Mouse (Mus musculus): ENCODE measurements around the gene Arid1b. TPM values are rescaled to one million over a fixed set of nuclear protein-coding genes. Genes with fewer than 3 reads are reported as not detected.

The Arid1b gene
- polyA plus RNA-seq, 2 experiments from 2014 or later, result 12.5 to 16.0 TPM

- peak; percentile 14 for ATAC-seq
Measured at GRCm38 (mm10) chr17:4996121-4996813, 2.1 kb downstream of the Arid1b start.

- ATAC-seq, result no peak
Measured at GRCm38 (mm10) chr17:4996814-4997549, 2.9 kb downstream of the Arid1b start.

- ATAC-seq, result no peak
Measured at GRCm38 (mm10) chr17:4997968-4998367, 3.8 kb downstream of the Arid1b start.

- ATAC-seq, result no peak
Measured at GRCm38 (mm10) chr17:4999256-4999655, 5.1 kb downstream of the Arid1b start.

- ATAC-seq, result no peak
Measured at GRCm38 (mm10) chr17:5000001-5000400, 5.9 kb downstream of the Arid1b start.

GRCm38 (mm10) chr17:5000871-5001270 is 6.7 kb downstream of the Arid1b start:
- no peak for ATAC-seq

- no peak for ATAC-seq
Measured at GRCm38 (mm10) chr17:5001531-5002131, 7.5 kb downstream of the Arid1b start.

- ATAC-seq, result no peak
Measured at GRCm38 (mm10) chr17:5002937-5003508, 8.9 kb downstream of the Arid1b start.

- no peak for ATAC-seq
Measured at GRCm38 (mm10) chr17:5004266-5004665, 10.1 kb downstream of the Arid1b start.

- ATAC-seq, result no peak
Measured at GRCm38 (mm10) chr17:5004706-5005105, 10.6 kb downstream of the Arid1b start.

GRCm38 (mm10) chr17:5005285-5005684 is 11.2 kb downstream of the Arid1b start:
- no peak for ATAC-seq

- peak; percentile 93 for ATAC-seq
Measured at GRCm38 (mm10) chr17:5007156-5007658, 13.1 kb downstream of the Arid1b start.

GRCm38 (mm10) chr17:5008236-5008635 is 14.1 kb downstream of the Arid1b start:
- ATAC-seq, result no peak

GRCm38 (mm10) chr17:5008761-5009160 is 14.6 kb downstream of the Arid1b start:
- ATAC-seq, result no peak

- ATAC-seq, result peak; percentile 15
Measured at GRCm38 (mm10) chr17:5009526-5010260, 15.6 kb downstream of the Arid1b start.

GRCm38 (mm10) chr17:5010781-5011180 is 16.6 kb downstream of the Arid1b start:
- no peak for ATAC-seq

GRCm38 (mm10) chr17:5012091-5012490 is 18.0 kb downstream of the Arid1b start:
- ATAC-seq, result no peak

- no peak for ATAC-seq
Measured at GRCm38 (mm10) chr17:5012517-5012916, 18.4 kb downstream of the Arid1b start.

GRCm38 (mm10) chr17:5014327-5014957 is 20.3 kb downstream of the Arid1b start:
- no peak for ATAC-seq

- no peak for ATAC-seq
Measured at GRCm38 (mm10) chr17:5016404-5016803, 22.3 kb downstream of the Arid1b start.

- ATAC-seq, result no peak
Measured at GRCm38 (mm10) chr17:5017065-5017464, 22.9 kb downstream of the Arid1b start.
